Mouse (Mus musculus): ENCODE measurements around the gene Arhgap21. TPM values are rescaled to one million over a fixed set of nuclear protein-coding genes. Genes with fewer than 3 reads are reported as not detected.
A peak's percentile ranks its signal among the peaks of the same experiment; 100 is the strongest.

Arhgap21 gene
- 51.7 and 54.4 TPM in 2 replicates for polyA plus RNA-seq (2015; fragmentation: Nextera tagmentation; extraction: Ambion mirVana)

DNA sequence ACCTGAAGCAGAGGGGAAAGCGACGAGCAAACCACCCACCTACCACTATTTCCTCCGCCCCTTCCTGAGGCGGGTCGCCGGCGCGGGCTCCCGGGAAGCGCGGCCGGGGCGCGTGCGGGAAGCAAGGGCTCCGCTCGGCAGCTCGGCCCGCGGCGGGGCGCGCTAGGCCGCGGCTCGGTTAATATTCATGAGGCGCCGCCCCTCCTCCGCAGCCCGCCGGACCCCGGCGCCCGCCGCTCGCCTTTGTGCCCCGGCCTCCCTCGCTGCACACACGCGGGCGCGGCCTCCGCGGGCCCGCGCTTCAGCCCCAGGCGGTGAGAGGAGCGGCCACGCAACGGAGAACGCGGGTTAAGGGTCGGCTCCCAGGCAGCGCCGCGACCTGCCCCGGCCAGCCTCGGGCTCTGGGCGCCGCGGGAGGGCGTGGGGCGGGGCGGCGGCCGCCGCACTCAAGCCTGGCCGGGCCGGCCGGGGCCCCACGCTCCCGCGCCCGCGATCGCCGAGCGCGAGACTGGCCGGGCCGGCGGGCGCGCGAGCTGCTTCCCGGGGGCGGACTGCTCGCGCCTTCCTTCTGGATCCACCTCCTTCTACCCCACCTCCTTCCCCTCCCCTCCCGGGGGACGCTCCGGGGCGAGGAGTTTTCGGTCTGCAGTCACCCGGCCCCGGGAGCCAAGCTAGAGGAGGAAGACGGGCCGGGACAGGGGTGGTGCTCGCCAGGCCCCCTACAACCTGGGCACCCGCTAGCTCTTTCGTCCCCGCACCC lies at the start of gene Arhgap21:
Gene Arhgap21 (minus strand): TSS at position 441 of the 760 bp plus-strand sequence.
- Histone ChIP-seq H3K4me3 (replicated peaks) (peak within 1 kb of the TSS; percentile 98), H3K9me3 (no peaks in the 10 kb centered on the region), H3K4me1 (replicated peaks) (peaks cover 32% of the 10 kb centered on the region), H3K27me3 (no peaks in the 10 kb centered on the region), H3K4me2 (replicated peaks) (peak within 1 kb of the TSS; percentile 92), H3K36me3 (no peaks in the 10 kb centered on the region), H3K9ac (replicated peaks) (peak within 1 kb of the TSS; percentile 100), H3K27ac (peak within 1 kb of the TSS; percentile 100)
- under 1% methylated on average over 59 of the region's 102 CpGs for WGBS
- peak; percentile 74 for ATAC-seq

DNA sequence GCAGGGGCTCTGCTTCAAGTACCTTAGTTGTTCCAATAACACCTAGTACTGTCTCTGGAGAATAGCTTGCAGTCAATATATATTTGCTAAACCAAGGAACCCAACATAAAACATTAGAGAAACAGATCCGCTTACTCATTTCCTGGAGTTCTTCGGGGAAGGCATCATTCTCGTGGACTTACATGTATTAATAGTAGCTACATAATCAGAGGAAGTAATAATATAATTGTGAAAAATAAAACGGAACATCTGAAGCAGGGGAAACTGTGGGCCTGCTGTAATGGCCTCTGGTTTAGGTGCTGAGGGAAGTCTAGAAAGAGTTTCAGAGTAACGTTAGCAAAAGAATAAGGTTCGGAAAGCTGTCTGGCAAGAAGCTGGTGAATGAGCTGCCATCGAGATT lies 47.9 kb upstream of the Arhgap21 start:
- ATAC-seq = no peak
- H3K27me3 ChIP-seq = no peaks in the 10 kb centered on the region
- H3K4me3 ChIP-seq (replicated peaks) = no peak overlapping the region
- H3K27ac ChIP-seq = no peak overlapping the region
- H3K9me3 ChIP-seq = no peaks in the 10 kb centered on the region
- H3K4me1 ChIP-seq (replicated peaks) = peaks cover 9% of the 10 kb centered on the region
- WGBS = 84% methylated on average over 7 of the region's 7 CpGs
- no peak overlapping the region for H3K4me2 ChIP-seq (replicated peaks)
- H3K36me3 ChIP-seq = no peaks in the 10 kb centered on the region
- no peak overlapping the region for H3K9ac ChIP-seq (replicated peaks)

DNA sequence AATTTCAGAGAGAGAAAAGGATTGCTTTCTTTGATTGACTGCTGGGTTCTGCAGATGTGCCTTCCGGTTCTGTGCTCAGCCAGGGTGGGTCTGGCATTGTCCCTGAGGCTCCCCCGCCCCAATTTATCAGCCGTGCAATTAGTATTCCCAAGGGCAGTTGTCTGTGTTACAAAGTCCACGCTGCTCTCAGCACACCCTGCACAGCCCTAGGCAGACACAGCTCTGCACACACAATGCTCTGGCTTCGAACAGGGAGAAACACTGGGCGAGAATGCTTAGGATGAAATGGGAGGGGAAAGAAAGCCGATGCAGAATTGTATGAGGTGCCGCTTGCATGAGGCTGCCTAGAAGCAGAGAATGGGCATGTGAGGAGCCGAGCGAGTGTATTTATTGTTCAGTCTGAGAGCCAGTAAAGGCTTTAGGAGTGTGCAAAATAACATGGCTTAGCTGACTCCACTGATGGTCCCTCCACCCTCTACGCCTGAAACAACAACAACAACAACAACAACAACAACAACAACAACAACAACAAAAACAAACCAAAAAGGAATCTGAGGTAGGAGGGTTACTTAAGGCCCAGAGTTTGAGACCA lies 42.2 kb upstream of the Arhgap21 start:
- H3K4me3 ChIP-seq (replicated peaks) = no peak overlapping the region
- peak overlapping the region; percentile 97 for H3K27ac ChIP-seq
- 8% methylated on average over 11 of the region's 11 CpGs for WGBS
- H3K9ac ChIP-seq (replicated peaks) = peak overlapping the region; percentile 34
- ATAC-seq = peak; percentile 94
- H3K4me2 ChIP-seq (replicated peaks) = peak overlapping the region; percentile 26
- no peaks in the 10 kb centered on the region for H3K9me3 ChIP-seq
- no peaks in the 10 kb centered on the region for H3K36me3 ChIP-seq
- peaks cover 42% of the 10 kb centered on the region for H3K4me1 ChIP-seq (replicated peaks)
- H3K27me3 ChIP-seq = no peaks in the 10 kb centered on the region

DNA sequence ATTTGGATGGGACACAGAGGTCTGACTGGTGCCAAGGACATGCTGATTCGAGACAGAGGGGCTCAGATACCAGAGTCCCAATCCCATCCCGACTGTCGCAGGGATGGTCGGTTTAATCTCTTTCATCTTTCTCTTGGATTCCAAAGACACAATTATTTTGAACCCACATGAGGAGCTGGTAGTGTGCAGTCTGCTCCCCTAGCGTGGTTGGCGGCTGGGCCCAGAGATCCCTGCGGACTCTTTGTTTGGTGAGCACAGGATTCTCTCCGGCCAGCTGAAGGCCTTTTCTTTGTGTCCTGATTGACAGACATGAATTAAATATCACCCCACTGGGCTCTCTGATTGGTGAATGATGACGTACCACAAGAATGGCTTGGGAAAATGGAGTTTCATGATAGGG lies 41.5 kb upstream of the Arhgap21 start:
- peak; percentile 93 for ATAC-seq
- peak overlapping the region; percentile 33 for H3K4me2 ChIP-seq (replicated peaks)
- no peaks in the 10 kb centered on the region for H3K36me3 ChIP-seq
- peak overlapping the region; percentile 57 for H3K9ac ChIP-seq (replicated peaks)
- peak overlapping the region; percentile 97 for H3K27ac ChIP-seq
- WGBS = 5% methylated on average over 9 of the region's 9 CpGs
- peaks cover 45% of the 10 kb centered on the region for H3K4me1 ChIP-seq (replicated peaks)
- H3K27me3 ChIP-seq = no peaks in the 10 kb centered on the region
- H3K4me3 ChIP-seq (replicated peaks) = no peak overlapping the region
- H3K9me3 ChIP-seq = no peaks in the 10 kb centered on the region

DNA sequence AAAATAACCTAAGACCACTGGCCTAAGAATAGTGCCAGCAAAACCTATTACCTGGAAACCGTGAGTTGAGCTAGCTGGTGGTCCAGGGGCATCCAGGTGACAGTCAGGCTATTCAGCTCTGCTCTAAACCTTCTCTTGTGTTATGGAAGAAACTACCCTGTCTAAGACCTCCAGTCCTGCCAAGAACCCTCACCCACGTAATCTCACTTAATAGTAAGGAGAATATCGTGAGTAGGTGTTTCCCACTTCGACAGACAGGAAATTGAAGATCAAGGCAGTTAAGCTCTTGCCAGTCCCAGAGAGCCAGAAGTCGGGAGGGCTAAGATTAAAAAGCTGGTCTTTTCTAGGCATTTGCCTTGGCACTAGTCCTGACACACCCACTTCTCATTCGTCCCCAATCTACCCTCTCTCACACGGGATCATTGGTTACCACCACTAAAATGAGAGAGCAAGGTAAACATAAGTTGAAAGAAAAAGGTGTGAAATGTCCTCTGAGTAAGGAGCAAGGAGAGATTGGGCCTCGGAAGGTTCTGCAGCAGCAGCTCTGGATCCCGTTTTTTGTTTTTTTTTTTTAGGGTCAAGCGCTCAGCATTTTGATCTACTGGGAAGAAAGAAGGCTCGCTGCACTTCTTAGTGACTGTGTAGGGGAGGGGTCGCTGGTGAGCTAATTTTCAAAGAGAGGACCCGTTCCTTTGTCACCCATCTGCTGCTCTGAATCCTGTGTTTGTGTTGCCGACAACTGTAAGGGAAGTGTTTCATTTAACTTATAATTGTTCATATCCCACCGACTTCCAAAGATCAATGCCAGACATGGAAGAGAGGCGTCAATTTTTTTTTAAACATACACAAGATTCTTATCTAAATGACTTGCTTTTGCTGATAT lies 40.8 kb upstream of the Arhgap21 start:
- Histone ChIP-seq H3K36me3 (no peaks in the 10 kb centered on the region), H3K4me1 (replicated peaks) (peaks cover 45% of the 10 kb centered on the region), H3K27me3 (no peaks in the 10 kb centered on the region), H3K9me3 (no peaks in the 10 kb centered on the region), H3K4me2 (replicated peaks) (peak overlapping the region; percentile 33), H3K4me3 (replicated peaks) (no peak overlapping the region), H3K27ac (peak overlapping the region; percentile 97), H3K9ac (replicated peaks) (peak overlapping the region; percentile 57)
- 14% methylated on average over 16 of the region's 16 CpGs for WGBS
- peak; percentile 35; the same call in 1 of the 2 replicates for ATAC-seq

DNA sequence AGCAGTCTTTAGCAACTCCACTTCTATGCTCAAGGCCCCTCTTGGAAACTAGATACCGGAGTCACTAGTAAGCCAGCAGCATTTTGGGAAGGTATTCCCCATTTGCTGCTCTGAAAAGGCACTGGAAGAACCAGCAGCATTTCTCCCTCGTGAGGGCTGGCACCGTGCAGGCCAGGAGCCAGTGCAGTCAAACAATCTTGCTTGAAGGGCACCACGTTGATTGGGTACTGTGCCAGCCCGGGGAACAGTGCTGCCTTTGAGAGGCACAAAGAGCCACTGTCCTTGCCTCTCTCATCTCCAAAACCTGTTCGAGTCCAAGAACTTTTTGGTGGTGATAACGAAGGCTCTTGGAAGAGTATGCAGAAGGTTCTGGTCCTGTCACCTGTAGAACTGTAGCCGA lies 33.9 kb upstream of the Arhgap21 start:
- Histone ChIP-seq H3K27ac (no peak overlapping the region), H3K36me3 (no peaks in the 10 kb centered on the region), H3K4me1 (replicated peaks) (0 out of 2 replicates have a peak, but pooled peaks cover 3% of the 10 kb centered on the region), H3K9ac (replicated peaks) (no peak overlapping the region), H3K27me3 (no peaks in the 10 kb centered on the region), H3K9me3 (no peaks in the 10 kb centered on the region), H3K4me2 (replicated peaks) (no peak overlapping the region), H3K4me3 (replicated peaks) (no peak overlapping the region)
- WGBS = 89% methylated on average over 8 of the region's 8 CpGs
- ATAC-seq = no peak

DNA sequence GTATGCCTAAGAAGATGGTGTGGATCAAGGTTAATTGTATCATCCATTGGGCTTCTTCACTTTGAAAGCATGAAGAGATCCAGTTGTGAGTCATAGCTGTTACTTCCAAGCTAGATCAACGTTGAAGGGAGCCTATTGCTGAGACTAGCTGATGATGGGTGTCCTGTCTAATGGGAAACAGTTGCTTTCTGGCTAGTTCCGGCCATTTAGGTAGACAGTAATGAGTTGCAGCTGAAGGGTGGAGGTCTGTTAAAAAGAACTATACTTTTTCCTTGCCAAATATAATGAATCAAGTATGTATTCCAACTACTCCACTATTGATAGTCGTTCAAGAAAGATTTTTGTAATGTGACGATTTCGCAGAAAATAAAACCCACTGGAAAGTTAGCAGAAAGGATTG lies 32.5 kb upstream of the Arhgap21 start:
- no peak overlapping the region for H3K4me3 ChIP-seq (replicated peaks)
- H3K27ac ChIP-seq = no peak overlapping the region
- no peaks in the 10 kb centered on the region for H3K36me3 ChIP-seq
- no peak for ATAC-seq
- no peaks in the 10 kb centered on the region for H3K9me3 ChIP-seq
- 86% methylated on average over 5 of the region's 5 CpGs for WGBS
- 0 out of 2 replicates have a peak, but pooled peaks cover 3% of the 10 kb centered on the region for H3K4me1 ChIP-seq (replicated peaks)
- H3K27me3 ChIP-seq = no peaks in the 10 kb centered on the region
- no peak overlapping the region for H3K4me2 ChIP-seq (replicated peaks)
- no peak overlapping the region for H3K9ac ChIP-seq (replicated peaks)

DNA sequence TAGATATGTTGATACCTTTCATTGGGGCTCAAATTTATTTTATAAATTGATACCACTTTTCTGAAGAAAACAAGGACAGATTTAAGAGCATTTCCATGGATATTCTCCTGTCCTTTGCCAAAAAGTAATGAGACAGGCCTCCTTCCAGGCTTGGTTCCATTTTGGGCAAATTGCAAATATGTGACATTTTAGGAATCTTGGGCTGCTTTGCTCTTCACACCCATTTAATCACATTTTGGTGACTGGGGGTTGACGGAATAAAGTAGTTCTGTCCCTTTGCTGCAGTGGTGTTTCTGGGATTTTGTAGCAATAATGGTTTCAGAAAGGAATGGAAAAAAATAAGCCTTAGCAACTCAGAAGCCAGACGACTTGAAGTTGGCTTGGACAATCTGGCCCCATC lies 26.9 kb upstream of the Arhgap21 start:
- no peak for ATAC-seq
- no peak overlapping the region for H3K9ac ChIP-seq (replicated peaks)
- no peak overlapping the region for H3K4me3 ChIP-seq (replicated peaks)
- no peaks in the 10 kb centered on the region for H3K9me3 ChIP-seq
- H3K27me3 ChIP-seq = no peaks in the 10 kb centered on the region
- H3K36me3 ChIP-seq = no peaks in the 10 kb centered on the region
- WGBS = 86% methylated on average over 2 of the region's 2 CpGs
- no peak overlapping the region for H3K27ac ChIP-seq
- no peak overlapping the region for H3K4me2 ChIP-seq (replicated peaks)
- H3K4me1 ChIP-seq (replicated peaks) = no peaks in the 10 kb centered on the region

DNA sequence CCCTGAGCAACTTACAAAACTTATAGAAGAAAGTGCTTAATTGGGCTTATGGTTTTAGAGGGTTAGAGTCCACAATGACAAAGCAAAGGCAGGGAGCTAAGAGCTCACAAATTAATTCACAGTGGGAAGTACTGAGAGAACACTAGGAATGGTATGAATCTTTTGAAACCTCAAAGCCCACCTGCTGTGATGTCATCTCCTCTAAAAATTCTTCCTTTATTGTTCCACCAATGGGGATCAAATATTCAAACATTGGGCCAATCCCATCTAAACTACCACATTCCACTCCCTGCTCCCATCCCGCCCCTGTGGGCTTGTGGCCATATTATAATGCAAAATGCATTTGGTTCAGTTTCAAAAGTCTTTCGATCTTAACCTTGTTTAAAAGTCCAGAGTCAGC lies 22.8 kb upstream of the Arhgap21 start:
- Histone ChIP-seq H3K27me3 (no peaks in the 10 kb centered on the region), H3K9me3 (no peaks in the 10 kb centered on the region), H3K4me2 (replicated peaks) (no peak overlapping the region), H3K9ac (replicated peaks) (no peak overlapping the region), H3K36me3 (no peaks in the 10 kb centered on the region), H3K4me1 (replicated peaks) (no peaks in the 10 kb centered on the region), H3K4me3 (replicated peaks) (no peak overlapping the region), H3K27ac (no peak overlapping the region)
- WGBS = 77% methylated on average over 2 of the region's 2 CpGs
- ATAC-seq = no peak

DNA sequence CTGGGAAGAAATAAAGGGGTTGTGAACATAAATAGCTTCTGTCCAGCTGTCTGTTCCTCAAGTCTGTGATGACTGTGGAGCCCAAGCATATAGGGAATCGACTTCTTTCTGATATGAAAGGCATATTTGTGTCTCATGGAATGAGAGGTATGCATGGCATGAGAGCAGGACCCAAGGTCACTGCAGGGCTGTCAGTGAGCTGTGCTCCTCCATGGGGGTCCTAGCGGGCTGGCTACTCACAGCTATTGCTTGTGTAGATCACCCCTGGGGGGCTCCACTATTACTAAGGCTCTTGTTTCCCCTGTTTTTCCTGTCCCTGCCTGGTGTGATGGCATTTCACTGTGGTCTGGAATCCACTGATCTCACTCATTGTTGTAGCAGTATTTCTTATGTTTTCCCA lies 22.2 kb upstream of the Arhgap21 start:
- ATAC-seq = no peak
- Histone ChIP-seq H3K4me2 (replicated peaks) (no peak overlapping the region), H3K27me3 (no peaks in the 10 kb centered on the region), H3K9me3 (no peaks in the 10 kb centered on the region), H3K4me1 (replicated peaks) (no peaks in the 10 kb centered on the region), H3K9ac (replicated peaks) (no peak overlapping the region), H3K36me3 (no peaks in the 10 kb centered on the region), H3K27ac (no peak overlapping the region), H3K4me3 (replicated peaks) (no peak overlapping the region)
- 78% methylated on average over 2 of the region's 2 CpGs for WGBS

DNA sequence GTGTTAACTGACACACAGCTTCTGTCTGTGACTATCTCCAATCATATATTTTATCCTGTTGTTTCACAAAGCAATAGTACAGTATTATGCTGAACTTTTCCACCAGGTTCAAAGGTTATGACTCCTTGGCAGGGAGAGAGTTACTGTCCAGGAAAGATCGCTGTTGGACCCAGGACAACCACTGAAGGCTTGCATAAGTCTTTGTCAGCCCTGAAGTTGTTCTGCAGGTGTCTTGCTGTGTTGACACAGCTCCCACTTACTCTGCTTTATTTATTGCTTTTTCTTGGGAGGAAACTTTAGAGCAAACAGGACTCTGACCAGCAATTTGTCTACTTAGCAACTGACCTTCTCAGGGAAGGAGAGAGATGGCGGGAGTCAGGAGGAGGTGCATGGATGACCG lies 21.4 kb upstream of the Arhgap21 start:
- Histone ChIP-seq H3K4me2 (replicated peaks) (no peak overlapping the region), H3K27me3 (no peaks in the 10 kb centered on the region), H3K4me1 (replicated peaks) (no peaks in the 10 kb centered on the region), H3K4me3 (replicated peaks) (no peak overlapping the region), H3K36me3 (no peaks in the 10 kb centered on the region), H3K27ac (no peak overlapping the region), H3K9me3 (no peaks in the 10 kb centered on the region), H3K9ac (replicated peaks) (no peak overlapping the region)
- no peak for ATAC-seq
- 89% methylated on average over 3 of the region's 3 CpGs for whole genome bisulfite sequencing

DNA sequence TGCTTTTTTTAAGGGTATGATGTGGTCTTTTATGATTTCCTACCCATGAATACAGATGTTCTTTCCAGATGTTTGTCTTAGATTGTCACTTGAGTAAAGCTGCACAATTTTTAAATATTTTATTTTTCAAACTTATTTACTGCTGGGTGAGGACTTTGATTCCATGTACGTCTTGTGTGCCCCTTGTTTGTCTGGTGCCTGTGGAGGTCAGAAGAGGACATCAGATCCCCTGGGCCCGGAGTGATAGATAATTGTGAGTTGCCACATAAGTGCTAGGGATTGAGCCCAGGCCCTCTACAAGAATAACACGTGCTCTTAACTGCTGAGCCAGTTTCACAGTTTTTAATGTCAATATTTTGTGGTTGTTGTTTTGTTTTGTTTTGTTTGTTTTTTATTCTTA lies 19.1 kb upstream of the Arhgap21 start:
- Histone ChIP-seq H3K36me3 (no peaks in the 10 kb centered on the region), H3K27me3 (no peaks in the 10 kb centered on the region), H3K4me2 (replicated peaks) (no peak overlapping the region), H3K4me1 (replicated peaks) (no peaks in the 10 kb centered on the region), H3K9me3 (no peaks in the 10 kb centered on the region), H3K27ac (no peak overlapping the region), H3K4me3 (replicated peaks) (no peak overlapping the region), H3K9ac (replicated peaks) (no peak overlapping the region)
- no peak for ATAC-seq
- 74% methylated on average over 3 of the region's 3 CpGs for WGBS

Measured in midbrain, embryonic 13.5 days (tissue).